Mouse (Mus musculus) liver, embryonic 11.5 days (tissue): ENCODE data around the gene Abcb10. TPM values are rescaled to one million over a fixed set of nuclear protein-coding genes. Genes with fewer than 3 reads are reported as not detected.
A peak's percentile ranks its signal among the peaks of the same experiment; 100 is the strongest.
"Not testable (repeated sequence)": the region's sequence is repeated elsewhere in the genome, so short reads cannot be mapped to it uniquely, and the experiment has no call there.

Experiments used
- ATAC-seq: fragments of 200-750 bp; cut with Nextera tagmentation; replicated peaks from 2 replicates; pipeline ENCODE4 v1.8.0; 2017; ENCODE audit warnings: moderate number of reproducible peaks, mild to moderate bottlenecking, moderate TSS enrichment, moderate library complexity; ENCODE audit not compliant: low FRiP score
- DNase-seq: peaks from one replicate; pipeline ENCODE4 v3.0.0-alpha.2; 2017; ENCODE audit warnings: low spot score
- H3K27ac ChIP-seq: fragments of 300-500 bp; sonication (generic); 2 replicates; pipeline ENCODE4 v1.5.1; 2014; ENCODE audit warnings: mild to moderate bottlenecking, low read depth, low read length, control low read depth
- H3K27me3 ChIP-seq: fragments of 300-500 bp; sonication (generic); replicated peaks from 2 replicates; pipeline ENCODE4 v1.6.1; 2014; ENCODE audit warnings: low read length, mixed read lengths; ENCODE audit not compliant: control insufficient read depth, insufficient read depth
- H3K36me3 ChIP-seq: fragments of 300-500 bp; sonication (generic); 2 replicates; pipeline ENCODE4 v1.6.1; 2014; ENCODE audit warnings: mild to moderate bottlenecking, low read length, moderate library complexity, mixed read lengths; ENCODE audit not compliant: control insufficient read depth, insufficient read depth
- H3K4me1 ChIP-seq: fragments of 300-500 bp; sonication (generic); replicated peaks from 2 replicates; pipeline ENCODE4 v1.6.1; 2014; ENCODE audit warnings: low read length, mixed read lengths; ENCODE audit not compliant: control insufficient read depth, insufficient read depth
- H3K4me2 ChIP-seq: fragments of 300-500 bp; sonication (generic); 2 replicates; pipeline ENCODE4 v1.6.1; 2014; ENCODE audit warnings: mild to moderate bottlenecking, control low read depth, moderate library complexity
- H3K4me3 ChIP-seq: fragments of 300-500 bp; sonication (generic); 2 replicates; pipeline ENCODE4 v1.5.1; 2014; ENCODE audit warnings: low read depth, low read length, control low read depth
- H3K9ac ChIP-seq: fragments of 300-500 bp; sonication (generic); 2 replicates; pipeline ENCODE4 v1.6.1; 2014; ENCODE audit warnings: low read depth, low read length, control low read depth
- H3K9me3 ChIP-seq: fragments of 300-500 bp; sonication (generic); 2 replicates; pipeline ENCODE4 v1.6.1; 2016; ENCODE audit warnings: low read length, inconsistent platforms, mixed read lengths; ENCODE audit not compliant: control insufficient read depth
- WGBS: fragments of 180-500 bp; shearing (Covaris S2); extraction: QIAGEN DNeasy Blood & Tissue Kit; methylation state at CpG from one replicate; pipeline ENCODE4 v1.1.7; 2014; 5-methylcytosine and 5-hydroxymethylcytosine counted together
- polyA plus RNA-seq: library from polyadenylated mRNA; unstranded; fragments of >200 nt; fragmentation: Nextera tagmentation; extraction: Ambion mirVana; gene quantifications from 2 replicates; pipeline ENCODE4 v1.2.1, GENCODE M21; 2014

Abcb10 gene
- 115 and 134 TPM in 2 replicates for polyA plus RNA-seq

- Histone ChIP-seq H3K36me3 (peaks cover under 1% of the 10 kb centered on the region; the same call in 1 of the 2 replicates), H3K9ac (peak within 1 kb of the TSS; percentile 86), H3K4me3 (peak within 1 kb of the TSS; percentile 83), H3K27me3 (no peaks in the 10 kb centered on the region), H3K9me3 (no peaks in the 10 kb centered on the region), H3K4me1 (peaks cover 41% of the 10 kb centered on the region), H3K4me2 (peak within 1 kb of the TSS; percentile 88), H3K27ac (peak within 1 kb of the TSS; percentile 98)
- DNase-seq (peak; percentile 86), ATAC-seq (peak; percentile 84)
- under 1% methylated on average over 51 of the region's 56 CpGs for WGBS
Measured at GRCm38 (mm10) chr8:123982826-123983400, at the start of gene Abcb10. TSS of gene Abcb10 (minus strand) at chr8:123983122.

- ATAC-seq (no peak), DNase-seq (no peak)
- Histone ChIP-seq H3K36me3 (peaks cover 54% of the 10 kb centered on the region), H3K4me2 (no peak overlapping the region), H3K27me3 (no peaks in the 10 kb centered on the region), H3K9me3 (no peaks in the 10 kb centered on the region), H3K4me3 (no peak overlapping the region), H3K4me1 (peaks cover 5% of the 10 kb centered on the region; the same call in 1 of the 2 replicates), H3K9ac (no peak overlapping the region), H3K27ac (no peak overlapping the region)
- 89% methylated on average over 6 of the region's 6 CpGs for WGBS
Measured at GRCm38 (mm10) chr8:124027831-124028230, 44.9 kb upstream of the Abcb10 start.

- not testable (repeated sequence) for H3K9ac ChIP-seq, ATAC-seq, H3K4me2 ChIP-seq, H3K27ac ChIP-seq, H3K4me3 ChIP-seq, H3K9me3 ChIP-seq, DNase-seq, H3K4me1 ChIP-seq, H3K27me3 ChIP-seq
- peaks cover 45% of the 10 kb centered on the region for H3K36me3 ChIP-seq
- 75% methylated on average over 2 of the region's 2 CpGs for WGBS
Measured at GRCm38 (mm10) chr8:124026265-124026664, 43.3 kb upstream of the Abcb10 start.

GRCm38 (mm10) chr8:124021237-124022227 lies 38.6 kb upstream of the Abcb10 start, which contains the start of the genes Taf5l and Urb2:
TSS of gene Taf5l (minus strand) at chr8:124021397.
TSS of gene Urb2 (plus strand) at chr8:124021508.
- DNase-seq: peak; percentile 96
- peak; percentile 87 for ATAC-seq
- peaks cover 33% of the 10 kb centered on the region for H3K4me1 ChIP-seq

DNA sequence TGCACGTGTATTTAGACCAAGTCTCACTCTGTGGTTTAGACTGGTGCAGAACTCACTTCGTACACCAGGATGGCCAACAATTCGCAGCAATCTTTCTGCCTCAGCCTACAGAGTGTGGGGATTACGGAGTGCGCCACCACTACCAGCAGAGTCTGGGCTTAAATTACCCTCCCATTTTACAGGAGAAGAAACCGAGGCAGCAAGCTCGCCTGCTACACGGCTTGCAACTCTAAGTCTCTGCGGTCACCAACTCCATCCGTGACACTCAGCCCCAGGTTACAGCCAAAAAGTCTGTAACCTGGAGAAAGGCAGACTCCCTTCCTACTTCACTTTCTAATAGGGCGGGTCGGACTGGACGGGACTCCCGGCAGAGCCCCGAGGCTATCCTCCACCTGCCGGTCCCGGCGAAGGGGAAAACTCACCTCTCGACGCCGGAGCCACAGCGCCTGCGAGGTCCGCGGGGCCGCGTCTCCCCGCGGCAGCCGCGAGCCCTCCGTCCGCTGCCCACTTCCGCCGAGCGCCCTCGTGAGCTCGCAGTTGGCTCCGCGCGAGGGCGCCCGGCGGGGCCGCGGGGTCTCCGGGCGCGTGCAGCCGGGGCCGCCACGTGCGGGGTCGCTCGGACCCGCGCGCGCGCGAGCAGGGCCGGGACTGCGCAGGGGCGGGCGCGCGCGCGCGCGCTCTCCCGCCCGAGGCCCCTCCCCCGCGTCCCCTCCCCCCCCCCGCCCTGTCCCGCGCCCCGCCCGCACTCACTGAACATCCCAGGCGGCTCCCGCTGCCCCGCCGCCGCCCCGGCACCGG lies 37.7 kb upstream of the Abcb10 start:
- Histone ChIP-seq H3K4me3 (peak overlapping the region; percentile 89), H3K4me2 (peak overlapping the region; percentile 73), H3K4me1 (peaks cover 34% of the 10 kb centered on the region), H3K27ac (peak overlapping the region; percentile 89), H3K9ac (peak overlapping the region; percentile 95), H3K36me3 (peaks cover 4% of the 10 kb centered on the region; the same call in 1 of the 2 replicates), H3K9me3 (no peaks in the 10 kb centered on the region), H3K27me3 (no peaks in the 10 kb centered on the region)
- under 1% methylated on average over 64 of the region's 87 CpGs for WGBS
- ATAC-seq (peak; percentile 72), DNase-seq (no peak)

More at GRCm38 (mm10) chr8:124021237-124022227, 38.6 kb upstream of the Abcb10 start, which contains the start of the genes Taf5l and Urb2:
- peak within 1 kb of the TSS; percentile 89 for H3K27ac ChIP-seq
- under 1% methylated on average over 74 of the region's 74 CpGs for WGBS
- H3K36me3 ChIP-seq: peaks cover 8% of the 10 kb centered on the region
- H3K27me3 ChIP-seq: no peaks in the 10 kb centered on the region
- peak within 1 kb of the TSS; percentile 89 for H3K4me3 ChIP-seq
- H3K9me3 ChIP-seq: no peaks in the 10 kb centered on the region
- peak within 1 kb of the TSS; percentile 76 for H3K4me2 ChIP-seq
- peak within 1 kb of the TSS; percentile 95 for H3K9ac ChIP-seq

GRCm38 (mm10) chr8:124019782-124020181 lies 36.9 kb upstream of the Abcb10 start:
- DNase-seq (peak; percentile 44), ATAC-seq (peak; percentile 68)
- Histone ChIP-seq H3K9ac (peak overlapping the region; percentile 95), H3K4me1 (peaks cover 39% of the 10 kb centered on the region), H3K27ac (peak overlapping the region; percentile 89; the same call in 1 of the 2 replicates), H3K36me3 (peaks cover 4% of the 10 kb centered on the region; the same call in 1 of the 2 replicates), H3K27me3 (no peaks in the 10 kb centered on the region), H3K9me3 (no peaks in the 10 kb centered on the region), H3K4me2 (peak overlapping the region; percentile 73), H3K4me3 (peak overlapping the region; percentile 89)
- 14% methylated on average over 13 of the region's 13 CpGs for WGBS

DNA sequence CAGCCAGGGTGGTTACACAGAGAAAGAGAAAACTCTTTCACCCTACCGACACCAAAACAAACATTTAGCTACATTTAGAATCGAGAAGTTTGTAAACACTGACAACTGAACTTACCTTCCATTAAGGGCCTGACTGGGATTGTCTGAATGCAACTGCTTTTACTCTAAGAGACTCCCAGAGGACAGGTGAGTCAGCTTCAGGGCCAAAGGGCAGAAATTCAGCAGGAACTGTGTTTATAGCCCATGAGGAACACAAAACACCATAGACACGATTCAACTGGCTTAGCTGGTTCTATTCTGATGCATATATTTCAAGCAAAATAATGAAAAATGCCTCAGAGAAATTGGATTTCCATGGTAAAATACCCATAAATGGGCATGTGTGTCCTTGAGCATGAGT lies 31.8 kb upstream of the Abcb10 start:
- Histone ChIP-seq H3K36me3 (peaks cover 5% of the 10 kb centered on the region), H3K4me3 (no peak overlapping the region), H3K4me2 (no peak overlapping the region), H3K9me3 (no peaks in the 10 kb centered on the region), H3K27me3 (no peaks in the 10 kb centered on the region), H3K4me1 (peaks cover 30% of the 10 kb centered on the region), H3K27ac (no peak overlapping the region), H3K9ac (no peak overlapping the region)
- WGBS: 76% methylated on average over 3 of the region's 3 CpGs
- DNase-seq (no peak), ATAC-seq (no peak)

GRCm38 (mm10) chr8:124014299-124014698 lies 31.4 kb upstream of the Abcb10 start:
- H3K27ac ChIP-seq, H3K4me2 ChIP-seq, H3K27me3 ChIP-seq, H3K4me3 ChIP-seq, ATAC-seq, H3K36me3 ChIP-seq, DNase-seq, H3K9ac ChIP-seq, H3K9me3 ChIP-seq: not testable (repeated sequence)
- WGBS: 87% methylated on average over 6 of the region's 7 CpGs
- peaks cover 25% of the 10 kb centered on the region for H3K4me1 ChIP-seq
